Mouse (Mus musculus): ENCODE measurements at regions not wholly inside any gene's neighbourhood (a gene's known extent, or its start where the extent isn't known, plus 50 kb on each side); places are given as distances from the start of the nearest gene placed in this dataset.

DNA sequence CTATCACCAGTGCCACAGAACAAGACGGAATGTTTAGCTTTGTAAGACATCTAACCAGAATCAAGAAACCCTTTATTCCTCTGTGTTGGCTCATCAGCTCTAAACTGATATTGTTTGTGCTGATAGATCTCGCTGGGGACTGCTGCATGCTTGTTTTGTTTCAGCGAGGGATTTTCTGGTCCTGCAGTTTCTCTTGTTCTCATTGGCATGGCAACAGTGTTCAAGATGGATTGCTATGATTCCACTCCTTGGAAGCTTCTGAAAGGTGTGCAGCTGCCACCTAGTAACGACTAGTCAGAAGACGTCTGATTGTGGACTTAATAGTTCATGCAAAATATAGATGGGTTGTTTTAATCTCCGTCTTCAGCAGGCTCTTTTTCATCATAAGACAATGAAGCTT is 591.2 kb downstream of the Sorcs1 start:
- DNase-seq (ENCODE audit: low spot score in 2 of 2), result peak in 1 of 2 experiments; percentile 8

- DNase-seq (ENCODE audit: low spot score in 2 of 2), result no peak
These were observed 600.9 kb downstream of the Sorcs1 start for GRCm38 (mm10) chr19:50077427-50078040.

DNA sequence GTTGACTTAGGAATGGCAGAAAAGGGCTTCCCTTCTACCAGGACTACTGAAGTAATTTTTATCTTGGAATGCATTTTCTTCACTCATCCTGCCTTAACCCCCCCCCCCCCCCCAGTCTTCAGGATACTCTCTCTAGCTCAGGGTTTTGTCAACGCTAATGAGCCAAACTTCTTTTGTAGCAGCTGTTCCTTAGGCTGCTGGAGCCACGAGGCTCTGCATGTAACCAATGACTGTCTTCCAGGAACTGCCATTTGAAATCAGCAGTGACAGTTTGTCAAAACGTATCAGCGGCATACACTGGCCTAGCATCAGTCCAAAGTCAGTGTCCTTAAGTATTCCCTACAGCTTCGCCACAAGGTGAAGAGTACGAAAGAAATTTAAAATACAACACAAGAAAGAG is 618.0 kb downstream of the Sorcs1 start:
- no peak for DNase-seq (ENCODE audit: low spot score in 2 of 2)

DNA sequence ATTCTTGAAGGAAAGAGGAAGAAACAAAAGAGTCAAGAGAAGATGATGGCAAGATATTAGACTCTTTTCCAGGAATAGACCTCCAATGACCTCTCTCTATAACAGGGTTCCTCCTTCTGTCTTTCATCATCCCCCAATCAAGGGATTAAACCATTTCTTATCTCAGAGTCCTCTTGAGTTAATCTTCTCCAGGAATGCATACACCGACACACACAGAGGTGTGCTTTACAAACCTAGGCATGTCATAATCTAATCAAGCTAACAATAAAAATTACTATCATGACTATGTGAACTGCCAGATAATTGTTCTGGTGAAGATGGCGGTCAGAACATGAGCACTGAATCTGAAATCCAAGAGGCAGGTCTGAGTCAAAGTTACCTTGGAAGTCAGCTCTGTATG is 625.5 kb downstream of the Sorcs1 start:
- DNase-seq (ENCODE audit: low spot score in 2 of 2), result no peak

GRCm38 (mm10) chr19:50045761-50046160 is 632.7 kb downstream of the Sorcs1 start:
- no peak for DNase-seq (ENCODE audit: low spot score in 2 of 2)

GRCm38 (mm10) chr19:50013659-50014058 is 664.8 kb downstream of the Sorcs1 start:
- DNase-seq (ENCODE audit: low spot score in 2 of 2), result peak; percentile 22 to 27

- no peak for DNase-seq (ENCODE audit: low spot score in 2 of 2)
These were observed 673.2 kb downstream of the Sorcs1 start for GRCm38 (mm10) chr19:50005248-50005647.

DNA sequence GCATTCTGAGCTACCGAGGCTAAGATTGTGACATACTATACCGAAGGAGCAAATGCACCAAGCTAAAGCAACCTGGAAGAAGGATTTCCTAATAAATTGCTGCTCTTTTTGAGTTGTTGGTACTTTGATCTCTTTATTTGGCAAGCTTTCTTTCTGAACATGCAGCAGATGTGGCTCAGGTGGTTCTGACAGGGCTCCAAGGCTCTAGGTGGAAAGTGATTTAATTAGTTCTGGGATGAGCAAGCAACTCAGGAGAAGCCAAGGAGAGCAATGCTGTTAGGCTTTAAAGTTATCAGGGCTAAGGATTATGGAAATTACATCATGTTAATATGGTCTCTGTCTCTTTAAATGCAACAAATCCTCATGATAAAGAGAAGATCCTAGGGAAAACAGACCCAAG is 692.6 kb downstream of the Sorcs1 start:
- DNase-seq (ENCODE audit: low spot score in 2 of 2), result no peak

DNA sequence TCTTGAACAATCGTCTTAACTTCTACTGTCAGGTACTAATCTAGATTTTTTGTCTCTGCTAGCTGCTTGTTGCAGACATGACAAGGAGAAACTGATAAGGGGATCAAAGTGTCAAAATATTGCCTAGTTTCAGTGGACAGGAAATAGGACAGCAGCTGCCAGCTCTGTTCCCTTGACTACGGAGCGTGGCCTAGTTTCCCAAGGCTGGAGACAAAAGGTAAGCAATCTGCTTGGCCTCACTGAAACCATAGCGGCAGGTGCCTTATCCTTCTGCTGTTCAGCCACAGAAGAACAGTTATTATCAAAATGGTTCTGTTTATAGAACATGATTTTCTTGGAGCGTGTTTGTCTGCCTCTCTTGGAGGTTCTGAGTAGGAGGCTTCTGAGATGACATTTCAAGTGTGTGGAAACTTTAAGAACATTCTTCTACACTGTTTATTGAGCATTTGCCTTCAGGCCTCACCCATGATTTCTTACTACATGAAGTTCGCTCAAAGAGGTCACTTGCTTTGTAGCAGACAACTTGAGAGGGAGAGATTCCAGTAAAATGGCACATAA is 712.1 kb downstream of the Sorcs1 start:
- DNase-seq (ENCODE audit: low spot score in 2 of 2), result peak in 1 of 2 experiments; percentile 16

DNA sequence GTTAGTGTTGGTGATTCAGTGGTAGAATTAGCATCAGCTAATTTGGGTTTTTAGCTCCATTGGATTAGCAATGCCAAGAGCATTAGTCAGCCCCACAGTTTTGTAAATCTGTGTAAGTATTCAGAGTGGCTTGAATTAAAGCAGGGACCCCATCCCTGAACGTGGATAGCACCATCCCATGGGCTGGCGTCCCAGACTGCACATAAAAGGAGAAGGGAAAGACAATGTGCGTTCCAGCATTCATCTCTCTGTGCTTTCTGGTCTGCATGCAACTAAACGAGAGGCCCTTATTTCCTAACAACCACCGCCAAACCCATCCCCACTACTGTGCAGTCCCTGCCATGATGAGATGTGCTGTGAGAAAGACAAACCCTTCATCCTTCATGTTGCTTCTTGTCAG is 713.8 kb downstream of the Sorcs1 start:
- peak in 1 of 2 experiments; percentile 3 for DNase-seq (ENCODE audit: low spot score in 2 of 2)

GRCm38 (mm10) chr19:49958517-49958916 is 719.9 kb downstream of the Sorcs1 start:
- no peak for DNase-seq (ENCODE audit: low spot score in 2 of 2)

DNA sequence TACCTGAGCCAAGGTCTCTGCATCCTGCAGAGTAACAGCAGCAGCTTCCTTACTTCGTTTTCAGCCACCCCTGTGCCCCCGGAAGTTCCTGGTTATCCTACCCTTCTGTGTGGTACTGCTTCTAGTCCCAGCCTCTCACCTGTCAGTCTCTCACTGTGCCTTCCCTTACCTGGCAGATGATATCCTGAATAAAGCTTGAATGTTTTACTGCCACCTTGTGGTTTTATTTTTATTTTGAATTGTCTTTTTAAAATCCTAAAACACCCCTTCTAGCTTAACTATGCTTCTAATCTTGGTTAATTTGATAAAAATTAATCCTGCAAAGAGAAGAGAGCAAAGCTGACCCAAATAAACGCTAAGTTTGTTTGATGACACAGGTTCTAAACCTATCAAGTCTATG is 747.2 kb downstream of the Sorcs1 start:
- peak in 1 of 2 experiments; percentile 1 for DNase-seq (ENCODE audit: low spot score in 2 of 2)

DNA sequence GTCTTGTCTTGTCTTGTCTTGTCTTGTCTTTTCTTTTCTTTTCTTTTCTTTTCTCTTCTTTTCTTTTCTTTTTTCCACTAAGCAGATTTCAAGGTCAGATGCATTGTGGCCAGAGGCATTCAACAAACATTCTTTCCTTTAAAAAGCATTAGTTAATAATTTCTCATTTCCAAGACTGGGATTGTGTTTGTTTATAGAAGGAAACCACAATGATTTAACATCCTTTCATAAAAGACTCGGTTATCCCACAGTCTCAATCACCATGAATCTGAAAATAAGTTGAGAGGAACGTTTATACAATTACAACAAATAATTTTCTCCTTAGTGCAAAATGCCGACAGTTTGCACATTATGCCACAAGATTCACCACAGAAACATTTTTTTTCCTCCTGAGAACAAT is 766.7 kb downstream of the Sorcs1 start:
- no peak for DNase-seq (ENCODE audit: low spot score in 2 of 2)

GRCm38 (mm10) chr19:49880241-49880640 is 798.2 kb downstream of the Sorcs1 start:
- no peak for DNase-seq (ENCODE audit: low spot score in 2 of 2)

- peak; percentile 5 to 21 for DNase-seq (ENCODE audit: low spot score in 2 of 2)
These were observed 817.7 kb downstream of the Sorcs1 start for GRCm38 (mm10) chr19:49860761-49861160.

- DNase-seq (ENCODE audit: low spot score in 2 of 2), result no peak
These were observed 822.9 kb downstream of the Sorcs1 start for GRCm38 (mm10) chr19:49855481-49856035.

DNA sequence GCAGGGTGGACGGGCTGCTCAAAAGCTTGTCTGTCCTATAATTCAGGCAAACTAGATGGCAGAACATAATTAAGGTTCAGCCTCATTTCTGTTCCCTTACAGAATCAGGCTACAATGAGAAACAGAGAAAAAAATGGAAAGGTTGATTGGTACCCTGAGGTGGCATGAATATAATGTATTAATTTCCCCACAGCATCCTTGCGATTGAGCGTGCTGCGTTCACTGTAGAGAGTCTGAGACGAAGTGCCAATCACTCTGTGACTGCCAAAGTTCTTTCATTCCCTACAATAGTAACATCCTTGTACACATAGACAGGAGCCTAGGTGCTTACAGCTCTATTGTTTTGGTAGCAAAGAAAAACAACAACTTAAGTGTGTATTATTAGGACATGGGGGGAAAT is 836.5 kb downstream of the Sorcs1 start:
- DNase-seq (ENCODE audit: low spot score in 2 of 2), result no peak

DNA sequence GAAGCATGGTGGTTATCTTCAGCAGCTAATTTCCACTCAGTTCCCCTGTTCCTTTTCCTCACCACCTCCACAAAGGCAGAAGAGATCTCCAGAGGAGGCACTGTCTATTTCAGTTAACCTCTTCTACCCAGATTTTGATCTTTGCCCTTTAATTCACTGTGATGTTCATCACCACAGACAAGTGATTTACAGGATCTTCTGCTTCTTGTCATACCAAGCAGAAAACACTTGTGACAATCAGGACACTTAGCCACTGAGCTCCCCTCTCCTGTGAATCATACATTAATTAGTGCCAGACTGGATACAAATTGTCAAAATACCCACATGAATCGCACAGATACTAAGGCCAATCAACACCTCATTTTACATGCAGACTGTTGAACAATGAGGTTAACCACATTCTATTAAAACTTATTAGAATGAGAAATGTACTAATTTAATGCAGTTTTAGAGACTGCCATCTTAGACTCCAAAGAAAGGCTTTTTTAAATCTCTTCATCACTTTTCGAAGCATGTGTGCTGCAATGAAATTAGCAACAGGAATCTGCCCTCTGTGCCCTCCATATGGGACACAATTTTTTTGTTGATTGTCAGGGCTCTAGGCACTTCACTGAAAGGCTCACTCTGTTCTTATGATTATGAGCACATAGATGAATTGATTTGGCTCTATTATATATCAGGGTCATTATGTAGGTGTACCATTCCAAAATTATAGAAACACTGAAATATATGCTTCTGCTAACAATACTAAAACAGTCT is 839.1 kb downstream of the Sorcs1 start:
- DNase-seq (ENCODE audit: low spot score in 2 of 2), result no peak

GRCm38 (mm10) chr19:49830918-49831317 is 847.5 kb downstream of the Sorcs1 start:
- DNase-seq (ENCODE audit: low spot score in 2 of 2), result no peak

GRCm38 (mm10) chr19:49805636-49806397 is 872.6 kb downstream of the Sorcs1 start:
- no peak for DNase-seq (ENCODE audit: low spot score in 2 of 2)

Data from left cerebral cortex, adult 9 months (tissue).